Mouse (Mus musculus) lung, embryonic 14.5 days (tissue): ENCODE results near the gene Uqcr11. TPM values are rescaled to one million over a fixed set of nuclear protein-coding genes. Genes with fewer than 3 reads are reported as not detected.

Experiments used
- ATAC-seq: fragments of 200-750 bp; cut with Nextera tagmentation; 2 replicates; pipeline ENCODE4 v1.8.0; 2017; ENCODE audit warnings: mild to moderate bottlenecking, moderate TSS enrichment, moderate library complexity; ENCODE audit not compliant: insufficient read depth
- DNase-seq: peaks from one replicate; pipeline ENCODE4 v3.0.0-alpha.2; 2015
- H3K27ac ChIP-seq: fragments of 300-500 bp; sonication (generic); 2 replicates; pipeline ENCODE4 v1.5.1; 2014; ENCODE audit warnings: low read depth, mild to moderate bottlenecking, moderate library complexity
- H3K27me3 ChIP-seq: fragments of 300-500 bp; sonication (generic); 2 replicates; pipeline ENCODE4 v1.6.1; 2014; ENCODE audit warnings: low read length, control low read depth; ENCODE audit not compliant: insufficient read depth
- H3K36me3 ChIP-seq: fragments of 300-500 bp; sonication (generic); 2 replicates; pipeline ENCODE4 v1.6.1; 2014; ENCODE audit warnings: control low read depth; ENCODE audit not compliant: insufficient read depth
- H3K4me1 ChIP-seq: fragments of 300-500 bp; sonication (generic); 2 replicates; pipeline ENCODE4 v1.6.1; 2014; ENCODE audit warnings: antibody characterized with exemption, control low read depth; ENCODE audit not compliant: insufficient read depth
- H3K4me2 ChIP-seq: fragments of 300-500 bp; sonication (generic); 2 replicates; pipeline ENCODE4 v1.6.1; 2014; ENCODE audit warnings: mild to moderate bottlenecking
- H3K4me3 ChIP-seq: fragments of 300-500 bp; sonication (generic); 2 replicates; pipeline ENCODE4 v1.5.1; 2014; ENCODE audit warnings: low read depth, low read length
- H3K9ac ChIP-seq: fragments of 300-500 bp; sonication (generic); 2 replicates; pipeline ENCODE4 v1.6.1; 2014
- H3K9me3 ChIP-seq: fragments of 300-500 bp; sonication (generic); 2 replicates; pipeline ENCODE4 v1.6.1; 2016; ENCODE audit warnings: low read depth, low read length, control low read depth
- CTCF ChIP-seq: IDR thresholded peaks from 2 replicates; pipeline ENCODE4 v1.5.1; 2016; ENCODE audit warnings: antibody characterized with exemption, low read depth
- WGBS: fragments of 180-500 bp; shearing (Covaris S2); extraction: QIAGEN DNeasy Blood & Tissue Kit; methylation state at CpG from one replicate; pipeline ENCODE4 v1.1.7; 2014; 5-methylcytosine and 5-hydroxymethylcytosine counted together
- polyA plus RNA-seq: library from polyadenylated mRNA; unstranded; fragments of >200 nt; fragmentation: Nextera tagmentation; extraction: Ambion mirVana; gene quantifications from 2 replicates; pipeline ENCODE4 v1.2.1, GENCODE M21; 2014

The Uqcr11 gene
- polyA plus RNA-seq, 1 experiment from 2014 or later, result 669 TPM

DNA sequence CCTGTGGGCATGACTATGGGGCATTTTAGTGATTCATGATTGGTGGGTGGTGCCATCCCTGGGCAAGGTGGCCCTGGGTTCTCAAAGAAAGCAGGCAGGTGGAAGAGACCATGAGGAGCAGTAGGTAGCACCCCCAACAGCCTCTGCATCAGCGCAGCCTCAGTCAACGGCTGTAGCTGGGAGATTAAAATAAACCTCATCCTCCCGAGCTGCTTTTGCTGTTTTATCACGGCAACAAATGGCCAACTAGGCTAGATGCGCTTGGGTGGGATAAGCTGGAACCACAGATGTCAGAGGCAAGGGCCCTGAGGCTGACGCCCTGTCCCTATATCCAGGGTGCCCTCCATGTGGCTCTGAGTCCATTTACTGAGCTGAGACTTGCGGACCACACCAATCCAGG is 21.9 kb downstream of the Uqcr11 start:
- peaks cover 56% of the 10 kb centered on the region for H3K36me3 ChIP-seq
- peak overlapping the region; percentile 95 for H3K4me3 ChIP-seq
- WGBS, result 64% methylated on average over 7 of the region's 7 CpGs
- peak overlapping the region; percentile 77 for H3K4me2 ChIP-seq
- ATAC-seq, result no peak
- H3K9ac ChIP-seq, result peak overlapping the region; percentile 97
- H3K27me3 ChIP-seq, result no peaks in the 10 kb centered on the region
- peaks cover 14% of the 10 kb centered on the region; the same call in 1 of the 2 replicates for H3K4me1 ChIP-seq
- H3K9me3 ChIP-seq, result no peaks in the 10 kb centered on the region
- no peak for TF ChIP-seq CTCF
- H3K27ac ChIP-seq, result no peak overlapping the region
- no peak for DNase-seq

- Histone ChIP-seq H3K4me2 (peak overlapping the region; percentile 77), H3K36me3 (peaks cover 61% of the 10 kb centered on the region), H3K27ac (no peak overlapping the region), H3K9ac (peak overlapping the region; percentile 97), H3K27me3 (no peaks in the 10 kb centered on the region), H3K4me3 (no peak overlapping the region; the same call in 1 of the 2 replicates), H3K9me3 (no peaks in the 10 kb centered on the region), H3K4me1 (peaks cover 14% of the 10 kb centered on the region; the same call in 1 of the 2 replicates)
- ATAC-seq (no peak), DNase-seq (no peak)
- WGBS, result 89% methylated on average over 4 of the region's 4 CpGs
- TF ChIP-seq CTCF, result no peak
Measured at GRCm38 (mm10) chr10:80384115-80384639, 22.5 kb downstream of the Uqcr11 start.

- Histone ChIP-seq H3K27me3 (no peaks in the 10 kb centered on the region), H3K27ac (no peak overlapping the region), H3K4me3 (no peak overlapping the region), H3K9me3 (no peaks in the 10 kb centered on the region), H3K9ac (0 out of 2 replicates have a peak overlapping the region, but pooled peaks have one; percentile 6), H3K4me1 (peaks cover 14% of the 10 kb centered on the region; the same call in 1 of the 2 replicates), H3K36me3 (peaks cover 63% of the 10 kb centered on the region), H3K4me2 (no peak overlapping the region)
- 55% methylated on average over 4 of the region's 4 CpGs for WGBS
- TF ChIP-seq CTCF, result peak; percentile 51
- DNase-seq, result no peak
- ATAC-seq, result no peak
Measured at GRCm38 (mm10) chr10:80383431-80383830, 23.2 kb downstream of the Uqcr11 start.

- no peak for ATAC-seq
- 78% methylated on average over 7 of the region's 7 CpGs for WGBS
- H3K4me1 ChIP-seq, result peaks cover 14% of the 10 kb centered on the region; the same call in 1 of the 2 replicates
- H3K9me3 ChIP-seq, result no peaks in the 10 kb centered on the region
- no peak overlapping the region for H3K27ac ChIP-seq
- H3K27me3 ChIP-seq, result no peaks in the 10 kb centered on the region
- H3K4me3 ChIP-seq, result no peak overlapping the region
- peaks cover 63% of the 10 kb centered on the region for H3K36me3 ChIP-seq
- H3K9ac ChIP-seq, result 0 out of 2 replicates have a peak overlapping the region, but pooled peaks have one; percentile 6
- no peak for DNase-seq
- no peak overlapping the region for H3K4me2 ChIP-seq
- no peak for TF ChIP-seq CTCF
Measured at GRCm38 (mm10) chr10:80382641-80383365, 23.8 kb downstream of the Uqcr11 start.

- TF ChIP-seq CTCF, result peak; percentile 77
- ATAC-seq (no peak), DNase-seq (no peak)
- no peaks in the 10 kb centered on the region for H3K4me1 ChIP-seq
- no peaks in the 10 kb centered on the region for H3K9me3 ChIP-seq
- no peak overlapping the region for H3K27ac ChIP-seq
- WGBS, result 47% methylated on average over 10 of the region's 10 CpGs
- no peak overlapping the region for H3K4me2 ChIP-seq
- no peaks in the 10 kb centered on the region for H3K27me3 ChIP-seq
- no peak overlapping the region for H3K4me3 ChIP-seq
- H3K9ac ChIP-seq, result no peak overlapping the region
- peaks cover 36% of the 10 kb centered on the region for H3K36me3 ChIP-seq
Measured at GRCm38 (mm10) chr10:80377716-80378115, 28.9 kb downstream of the Uqcr11 start.

DNA sequence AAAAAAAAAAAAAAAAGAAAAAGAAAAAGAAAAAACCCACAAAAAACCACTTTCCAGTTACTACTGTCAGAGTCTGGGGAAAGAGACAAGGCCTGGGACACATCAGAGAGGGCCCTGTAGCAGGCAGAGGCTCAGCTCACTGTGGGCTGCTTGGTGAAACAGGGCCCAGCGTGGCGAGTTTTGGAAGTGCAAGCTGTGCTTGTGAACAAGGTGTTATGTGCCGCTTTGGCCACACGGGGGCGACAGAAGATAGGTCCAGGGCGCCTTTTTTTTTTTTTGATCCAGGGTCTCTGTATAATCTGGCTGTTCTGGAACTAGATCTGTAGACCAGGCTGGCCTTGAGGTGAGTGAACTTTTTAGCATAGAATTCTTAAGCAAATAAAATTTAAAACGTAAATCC is 30.5 kb downstream of the Uqcr11 start:
- DNase-seq, result peak; percentile 98
- peak; percentile 96 for TF ChIP-seq CTCF
- Histone ChIP-seq H3K27me3 (no peaks in the 10 kb centered on the region), H3K27ac (no peak overlapping the region), H3K4me1 (no peaks in the 10 kb centered on the region), H3K36me3 (peaks cover 20% of the 10 kb centered on the region), H3K4me2 (no peak overlapping the region), H3K9ac (no peak overlapping the region), H3K4me3 (no peak overlapping the region), H3K9me3 (no peaks in the 10 kb centered on the region)
- 3% methylated on average over 7 of the region's 7 CpGs for WGBS
- 0 out of 2 replicates have a peak, but pooled peaks have one; percentile 50 for ATAC-seq

- no peak overlapping the region for H3K4me3 ChIP-seq
- no peaks in the 10 kb centered on the region for H3K27me3 ChIP-seq
- H3K27ac ChIP-seq, result no peak overlapping the region
- H3K9ac ChIP-seq, result no peak overlapping the region
- no peaks in the 10 kb centered on the region for H3K9me3 ChIP-seq
- H3K4me1 ChIP-seq, result no peaks in the 10 kb centered on the region
- ATAC-seq (no peak), DNase-seq (peak; percentile 85)
- H3K4me2 ChIP-seq, result no peak overlapping the region
- H3K36me3 ChIP-seq, result peaks cover under 1% of the 10 kb centered on the region
- TF ChIP-seq CTCF, result peak; percentile 72
- 14% methylated on average over 6 of the region's 6 CpGs for WGBS
Measured at GRCm38 (mm10) chr10:80374063-80374462, 32.6 kb downstream of the Uqcr11 start.
